Mouse (Mus musculus) liver, adult 2 months (tissue): ENCODE data around the gene Larp1. TPM values are rescaled to one million over a fixed set of nuclear protein-coding genes. Genes with fewer than 3 reads are reported as not detected.
A peak's percentile ranks its signal among the peaks of the same experiment; 100 is the strongest.

Experiments
- DNase-seq: peaks from one replicate; pipeline ENCODE4 v3.0.0-alpha.2; 2011; ENCODE audit warnings: low read depth, low spot score; ENCODE audit errors: extremely low read depth
- H3K27ac ChIP-seq: fragments of 200-500 bp; replicated peaks from 2 replicates; pipeline ENCODE4 v1.5.1; 2012; ENCODE audit warnings: low read depth, mild to moderate bottlenecking, control low read depth, inconsistent platforms, low read length; ENCODE audit not compliant: insufficient read depth
- H3K27me3 ChIP-seq: fragments of 200-500 bp; 2 replicates; pipeline ENCODE4 v1.6.1; 2012; ENCODE audit warnings: mild to moderate bottlenecking, moderate library complexity, low read length, inconsistent platforms; ENCODE audit not compliant: control insufficient read depth, insufficient read depth
- H3K36me3 ChIP-seq: fragments of 200-500 bp; 2 replicates; pipeline ENCODE4 v1.6.1; 2012; ENCODE audit warnings: low read length, inconsistent platforms; ENCODE audit not compliant: control insufficient read depth, insufficient read depth
- H3K4me1 ChIP-seq: fragments of 200-500 bp; 2 replicates; pipeline ENCODE4 v1.6.1; 2011; ENCODE audit warnings: low read length; ENCODE audit not compliant: control insufficient read depth, insufficient read depth
- H3K4me3 ChIP-seq: fragments of 200-500 bp; 2 replicates; pipeline ENCODE4 v1.5.1; 2011; ENCODE audit warnings: low read depth, mild to moderate bottlenecking, control low read depth, low read length, moderate library complexity; ENCODE audit not compliant: insufficient read depth
- H3K79me2 ChIP-seq: fragments of 200-500 bp; 2 replicates; pipeline ENCODE4 v1.6.1; 2012; ENCODE audit warnings: inconsistent platforms, mild to moderate bottlenecking, low read length, moderate library complexity; ENCODE audit not compliant: control insufficient read depth, insufficient read depth
- H3K9ac ChIP-seq: fragments of 200-500 bp; 2 replicates; pipeline ENCODE4 v1.6.1; 2012; ENCODE audit warnings: low read depth, mild to moderate bottlenecking, control low read depth, inconsistent platforms, low read length
- CTCF ChIP-seq: fragments of 200-500 bp; IDR thresholded peaks from 2 replicates; pipeline ENCODE4 v1.5.1; 2011; ENCODE audit warnings: low read depth, low read length, control low read depth
- POLR2A ChIP-seq: fragments of 200-500 bp; IDR thresholded peaks from 2 replicates; pipeline ENCODE4 v1.6.1; 2011; ENCODE audit warnings: low read length, control low read depth; ENCODE audit not compliant: insufficient read depth; ENCODE audit errors: extremely low read depth
- WGBS: fragments of 180-500 bp; shearing (Covaris S2); methylation state at CpG from one replicate; pipeline ENCODE4 v1.1.7; 2018; 5-methylcytosine and 5-hydroxymethylcytosine counted together
- polyA plus RNA-seq: library from polyadenylated mRNA; depleted of rRNA; stranded (reverse); fragments of >200 nt; gene quantifications from 2 replicates; pipeline ENCODE4 v1.2.3, GENCODE M21; 2012; rRNA removed
- total RNA-seq: library from RNA; depleted of rRNA; stranded (reverse); fragments of >200 nt; gene quantifications from 2 replicates; pipeline ENCODE4 v1.2.3, GENCODE M21; 2014; rRNA removed

Larp1 gene
- total RNA-seq (19.7 and 31.4 TPM in 2 replicates), polyA plus RNA-seq (34.7 and 39.8 TPM in 2 replicates)

- no peak for DNase-seq
- H3K27me3 ChIP-seq = no peaks in the 10 kb centered on the region
- H3K79me2 ChIP-seq = peaks cover 31% of the 10 kb centered on the region
- peak within 1 kb of the TSS; percentile 98 for H3K9ac ChIP-seq
- no peaks in the 10 kb centered on the region for H3K36me3 ChIP-seq
- H3K4me3 ChIP-seq = peak within 1 kb of the TSS; percentile 96
- TF ChIP-seq POLR2A = no peak
- no peak for TF ChIP-seq CTCF
- 6% methylated on average over 78 of the region's 84 CpGs for WGBS
- peak within 1 kb of the TSS; percentile 99 for H3K27ac ChIP-seq
- H3K4me1 ChIP-seq = peaks cover 17% of the 10 kb centered on the region
Observed at GRCm38 (mm10) chr11:58009051-58009515, at the start of gene Larp1. Larp1 (plus strand) TSS chr11:58009064.

- Histone ChIP-seq H3K79me2 (no peaks in the 10 kb centered on the region), H3K9ac (no peak overlapping the region)
Observed at GRCm38 (mm10) chr11:57959924-57960323, 48.9 kb upstream of the Larp1 start.

GRCm38 (mm10) chr11:57962382-57963285, 46.2 kb upstream of the Larp1 start:
- Histone ChIP-seq H3K79me2 (no peaks in the 10 kb centered on the region), H3K27me3 (no peaks in the 10 kb centered on the region), H3K4me3 (peak overlapping the region; percentile 68), H3K27ac (peak overlapping the region; percentile 58), H3K36me3 (no peaks in the 10 kb centered on the region), H3K4me1 (peaks cover 7% of the 10 kb centered on the region; the same call in 1 of the 2 replicates), H3K9ac (peak overlapping the region; percentile 76)
- TF ChIP-seq CTCF = no peak
- TF ChIP-seq POLR2A = peak; percentile 46; the same call in 1 of the 2 replicates
- peak; percentile 77 for DNase-seq
- WGBS = under 1% methylated on average over 40 of the region's 40 CpGs

More at GRCm38 (mm10) chr11:57959924-57960323, 48.9 kb upstream of the Larp1 start:
- no peak for DNase-seq
- TF ChIP-seq CTCF (no peak), POLR2A (no peak)
- Histone ChIP-seq H3K27me3 (no peaks in the 10 kb centered on the region), H3K4me3 (no peak overlapping the region), H3K36me3 (no peaks in the 10 kb centered on the region), H3K4me1 (peaks cover 14% of the 10 kb centered on the region; the same call in 1 of the 2 replicates), H3K27ac (no peak overlapping the region)
- 87% methylated on average over 2 of the region's 2 CpGs for WGBS

GRCm38 (mm10) chr11:57963291-57963870, 45.5 kb upstream of the Larp1 start:
- H3K4me1 ChIP-seq = peaks cover 7% of the 10 kb centered on the region; the same call in 1 of the 2 replicates
- 33% methylated on average over 9 of the region's 9 CpGs for whole genome bisulfite sequencing

GRCm38 (mm10) chr11:57966630-57967029, 42.2 kb upstream of the Larp1 start:
- TF ChIP-seq POLR2A (no peak), CTCF (no peak)
- H3K79me2 ChIP-seq = no peaks in the 10 kb centered on the region
- H3K36me3 ChIP-seq = no peaks in the 10 kb centered on the region
- no peak for DNase-seq
- H3K4me3 ChIP-seq = no peak overlapping the region
- peaks cover 10% of the 10 kb centered on the region for H3K4me1 ChIP-seq
- no peaks in the 10 kb centered on the region for H3K27me3 ChIP-seq
- H3K27ac ChIP-seq = no peak overlapping the region
- 87% methylated on average over 7 of the region's 7 CpGs for WGBS
- H3K9ac ChIP-seq = no peak overlapping the region

More at GRCm38 (mm10) chr11:57963291-57963870, 45.5 kb upstream of the Larp1 start:
- Histone ChIP-seq H3K4me3 (no peak overlapping the region; the same call in 1 of the 2 replicates), H3K79me2 (no peaks in the 10 kb centered on the region), H3K9ac (peak overlapping the region; percentile 29), H3K27ac (peak overlapping the region; percentile 58), H3K27me3 (no peaks in the 10 kb centered on the region), H3K36me3 (no peaks in the 10 kb centered on the region)
- TF ChIP-seq CTCF (no peak), POLR2A (no peak)
- DNase-seq = peak; percentile 42
